Mouse (Mus musculus) bone marrow, adult 2 months (tissue): Measurements from ENCODE around the gene Mta3. TPM values are rescaled to one million over a fixed set of nuclear protein-coding genes. Genes with fewer than 3 reads are reported as not detected.

Experiments used
- H3K27ac ChIP-seq: fragments of 200-500 bp; 2 replicates; pipeline ENCODE4 v1.5.1; 2012; ENCODE audit warnings: low read depth, mild to moderate bottlenecking, control low read depth, inconsistent platforms, low read length; ENCODE audit not compliant: control insufficient read depth, poor library complexity, insufficient read depth
- H3K4me1 ChIP-seq: fragments of 200-500 bp; 2 replicates; pipeline ENCODE4 v1.6.1; 2011; ENCODE audit warnings: low read length; ENCODE audit not compliant: control insufficient read depth, insufficient read depth
- H3K4me3 ChIP-seq: fragments of 200-500 bp; replicated peaks from 2 replicates; pipeline ENCODE3; 2011; ENCODE audit warnings: mild to moderate bottlenecking, low read depth, low read length, control low read depth; ENCODE audit not compliant: control insufficient read depth
- CTCF ChIP-seq: fragments of 200-500 bp; IDR thresholded peaks from 2 replicates; pipeline ENCODE4 v1.5.1; 2011; ENCODE audit warnings: low read length, control low read depth; ENCODE audit not compliant: control insufficient read depth, insufficient read depth
- POLR2A ChIP-seq: fragments of 200-500 bp; IDR thresholded peaks from 2 replicates; pipeline ENCODE4 v1.6.1; 2011; ENCODE audit warnings: low read depth, mild to moderate bottlenecking, control low read depth, low read length, borderline replicate concordance; ENCODE audit not compliant: control insufficient read depth
- WGBS: fragments of 180-500 bp; shearing (Covaris S2); methylation state at CpG from one replicate; pipeline ENCODE4 v1.1.7; 2018; 5-methylcytosine and 5-hydroxymethylcytosine counted together
- polyA plus RNA-seq: library from polyadenylated mRNA; stranded (reverse); fragments of >200 nt; gene quantifications from 2 replicates; pipeline ENCODE4 v1.2.4, GENCODE M21; 2011; ENCODE audit warnings: low replicate concordance; ENCODE audit not compliant: missing spikeins, insufficient read depth, insufficient read length

The Mta3 gene
- polyA plus RNA-seq, 1 experiment: 15.8 TPM

DNA sequence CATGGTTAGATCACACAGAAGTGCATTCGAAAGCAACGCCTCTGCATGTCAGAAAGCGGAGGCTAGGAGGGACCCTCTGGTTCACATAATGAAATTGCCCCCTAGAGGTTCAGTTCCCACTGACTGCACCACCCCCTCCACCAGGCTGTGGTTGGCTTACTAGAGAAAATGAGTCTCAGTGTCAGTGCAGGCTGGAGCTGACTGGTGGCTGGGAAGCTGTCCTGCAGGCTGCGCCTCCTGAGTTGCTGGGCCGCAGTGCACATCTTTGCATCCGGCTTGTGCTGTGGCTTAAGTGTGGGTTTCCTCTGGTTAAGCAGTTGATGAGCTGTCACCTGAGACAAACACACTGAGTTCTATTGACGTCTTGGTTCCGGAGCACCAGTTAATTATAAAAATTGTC, 66.7 kb downstream of the Mta3 start:
- TF ChIP-seq CTCF: peak; percentile 19; the same call in 1 of the 2 replicates
- no peak for TF ChIP-seq POLR2A
- no peak overlapping the region for H3K27ac ChIP-seq
- H3K4me3 ChIP-seq: no peak overlapping the region
- peaks cover 6% of the 10 kb centered on the region for H3K4me1 ChIP-seq
- WGBS: 20% methylated on average over 8 of the region's 8 CpGs

DNA sequence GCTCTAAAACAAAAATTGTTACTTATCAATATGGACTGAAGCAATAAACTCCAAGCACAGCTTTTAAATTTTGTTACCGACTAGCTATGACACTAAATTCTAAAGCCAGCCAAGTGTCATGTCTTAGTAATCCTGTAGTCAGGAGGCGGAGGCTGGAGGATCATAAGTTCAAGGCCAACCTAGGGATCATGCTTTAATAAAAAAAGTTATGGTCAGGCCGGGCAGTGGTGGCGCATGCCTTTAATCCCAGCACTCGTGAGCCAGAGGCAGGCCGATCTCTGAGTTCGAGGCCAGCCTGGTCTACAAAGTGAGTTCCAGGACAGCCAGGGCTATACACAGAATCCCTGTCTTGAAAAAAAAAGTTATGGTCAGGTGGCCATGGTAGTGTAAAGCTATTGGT, 71.0 kb downstream of the Mta3 start:
- peaks cover 5% of the 10 kb centered on the region; the same call in 1 of the 2 replicates for H3K4me1 ChIP-seq
- 88% methylated on average over 7 of the region's 7 CpGs for WGBS
- no peak overlapping the region for H3K27ac ChIP-seq
- TF ChIP-seq CTCF (no peak), POLR2A (no peak)
- H3K4me3 ChIP-seq: no peak overlapping the region

DNA sequence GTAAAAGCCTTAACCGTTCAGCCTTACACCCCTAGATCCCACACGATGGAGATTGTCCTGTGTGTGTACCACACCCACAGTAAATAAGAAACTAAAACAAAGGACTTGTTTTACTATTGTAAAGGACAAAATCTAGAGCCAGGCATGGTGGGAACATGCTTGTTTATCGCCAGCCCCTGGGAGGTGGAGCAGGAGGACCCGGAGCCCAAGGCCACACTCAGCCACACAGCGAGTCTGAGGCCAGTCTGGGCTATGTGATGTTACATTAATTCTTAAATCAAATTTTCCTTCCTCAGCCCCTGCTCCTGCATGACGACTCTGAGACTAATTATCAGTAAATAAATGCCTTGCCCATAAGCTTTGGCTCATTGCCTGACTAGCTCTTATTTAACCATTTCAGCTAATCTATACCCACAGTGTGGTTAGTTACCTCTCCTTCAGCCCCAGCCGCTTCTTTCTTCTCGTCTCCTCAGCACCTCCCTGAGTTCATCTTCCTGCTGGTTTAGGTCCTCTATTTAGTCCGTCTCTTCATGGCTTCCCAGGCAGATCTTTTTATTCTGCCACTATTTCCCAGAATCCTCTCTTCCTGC, 71.6 kb downstream of the Mta3 start:
- no peak for TF ChIP-seq POLR2A
- no peak for TF ChIP-seq CTCF
- 43% methylated on average over 9 of the region's 9 CpGs for whole genome bisulfite sequencing
- Histone ChIP-seq H3K27ac (no peak overlapping the region), H3K4me1 (peaks cover 5% of the 10 kb centered on the region; the same call in 1 of the 2 replicates), H3K4me3 (no peak overlapping the region)

DNA sequence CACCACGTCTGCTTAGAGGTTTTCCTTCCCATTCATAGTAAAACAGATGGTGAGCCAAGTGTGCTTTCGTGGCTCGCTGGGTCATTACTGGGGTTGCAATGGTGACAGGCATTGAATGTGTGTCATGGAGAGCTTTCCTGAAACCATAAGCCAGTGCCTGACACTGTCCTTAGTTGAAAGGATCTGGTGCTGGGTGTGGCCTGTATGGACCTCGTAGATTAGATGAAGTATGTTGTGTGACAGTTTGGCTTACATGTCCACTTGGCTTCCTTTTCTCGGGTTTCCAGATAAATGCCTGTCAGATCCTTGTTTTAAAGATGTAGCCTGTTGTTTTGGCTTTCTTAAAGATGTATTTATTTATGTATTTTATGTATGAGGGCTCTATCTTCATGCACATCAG, 74.3 kb downstream of the Mta3 start:
- Histone ChIP-seq H3K4me1 (peaks cover 3% of the 10 kb centered on the region; the same call in 1 of the 2 replicates), H3K4me3 (no peak overlapping the region), H3K27ac (no peak overlapping the region)
- 60% methylated on average over 5 of the region's 5 CpGs for WGBS
- TF ChIP-seq CTCF: no peak
- no peak for TF ChIP-seq POLR2A

DNA sequence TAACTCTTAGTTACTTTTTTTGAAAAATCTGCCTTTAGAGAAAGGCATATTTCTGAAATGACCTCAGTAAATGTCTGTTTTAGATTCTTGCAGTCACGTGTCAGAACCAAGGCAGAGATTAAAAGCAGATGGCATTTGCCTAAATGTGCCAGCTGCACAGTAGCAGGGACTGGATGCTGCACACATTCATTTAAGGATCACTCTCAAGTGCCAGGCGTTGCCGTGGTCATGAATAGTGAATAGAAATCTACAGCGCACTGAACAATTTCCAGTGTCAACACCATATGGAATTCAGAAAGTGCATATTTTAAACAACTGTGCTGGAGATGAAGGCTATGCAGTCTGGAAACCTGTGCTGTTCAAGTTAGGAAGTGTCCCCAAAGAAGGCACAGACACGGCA, 76.8 kb downstream of the Mta3 start:
- TF ChIP-seq POLR2A (no peak), CTCF (no peak)
- H3K4me1 ChIP-seq: peaks cover 5% of the 10 kb centered on the region
- WGBS: 90% methylated on average over 5 of the region's 5 CpGs
- no peak overlapping the region for H3K4me3 ChIP-seq
- H3K27ac ChIP-seq: no peak overlapping the region

DNA sequence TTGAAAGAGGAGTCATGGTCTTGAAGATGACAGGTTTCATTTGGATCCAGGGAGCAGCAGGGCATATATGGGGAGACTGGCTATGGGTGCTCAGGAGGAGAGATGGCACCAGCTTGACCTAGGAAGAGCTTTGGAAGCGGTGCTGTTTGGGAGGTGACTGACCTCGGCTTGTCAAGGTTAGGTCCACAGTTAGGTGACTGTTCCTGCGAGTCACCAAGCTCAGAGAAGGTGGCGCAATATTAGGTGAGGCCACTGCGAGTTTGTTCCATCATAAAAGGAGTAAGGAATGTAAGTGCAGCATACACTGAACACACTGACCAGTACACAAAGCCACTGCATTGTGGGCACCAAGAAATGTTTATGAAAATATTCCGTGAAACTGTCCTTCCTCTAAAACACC, 80.5 kb downstream of the Mta3 start:
- TF ChIP-seq POLR2A: no peak
- no peak for TF ChIP-seq CTCF
- 71% methylated on average over 6 of the region's 6 CpGs for WGBS
- Histone ChIP-seq H3K27ac (peak overlapping the region; percentile 9; the same call in 1 of the 2 replicates), H3K4me3 (no peak overlapping the region), H3K4me1 (peaks cover 9% of the 10 kb centered on the region)

DNA sequence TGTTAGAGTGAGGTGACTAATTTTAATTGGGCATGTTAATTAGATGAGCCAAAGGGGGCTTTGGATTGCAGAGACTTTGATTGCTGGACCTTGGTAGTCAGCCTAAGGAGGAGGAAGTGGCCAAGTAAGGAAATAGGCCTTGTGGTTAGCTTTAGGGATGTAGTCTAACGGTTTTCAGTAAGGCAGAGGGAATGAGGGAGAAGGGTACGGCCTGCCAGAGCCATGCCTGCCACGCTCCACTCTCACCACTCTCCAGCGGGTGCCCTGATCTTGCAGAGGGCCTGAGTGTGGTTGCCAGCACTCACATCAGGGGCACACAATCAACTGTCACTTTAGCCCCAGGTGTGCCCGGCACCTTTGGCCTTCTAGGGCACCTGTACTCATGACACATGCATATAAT, 84.2 kb downstream of the Mta3 start:
- Histone ChIP-seq H3K27ac (no peak overlapping the region), H3K4me1 (peaks cover 9% of the 10 kb centered on the region), H3K4me3 (no peak overlapping the region)
- WGBS: 35% methylated on average over 5 of the region's 5 CpGs
- no peak for TF ChIP-seq CTCF
- no peak for TF ChIP-seq POLR2A

DNA sequence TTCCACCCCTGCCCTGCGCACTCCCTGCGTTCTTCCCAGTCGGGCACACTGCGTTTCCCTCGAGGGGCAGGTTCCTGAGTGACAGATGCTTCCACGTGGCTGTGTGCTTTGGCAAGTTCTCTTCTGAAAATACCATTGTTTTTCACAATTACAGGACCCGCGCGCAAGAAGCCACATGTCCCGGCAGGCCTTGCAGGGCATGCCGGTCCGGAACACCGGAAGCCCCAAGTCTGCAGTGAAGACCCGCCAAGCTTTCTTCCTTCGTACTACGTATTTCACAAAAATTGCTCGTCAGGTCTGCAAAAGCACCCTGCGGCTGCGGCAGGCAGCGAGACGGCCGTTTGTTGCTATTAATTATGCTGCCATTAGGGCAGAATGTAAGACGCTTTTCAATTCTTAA, 86.4 kb downstream of the Mta3 start:
- H3K4me1 ChIP-seq: peaks cover 5% of the 10 kb centered on the region
- WGBS: 91% methylated on average over 23 of the region's 23 CpGs
- H3K4me3 ChIP-seq: no peak overlapping the region
- no peak overlapping the region for H3K27ac ChIP-seq
- TF ChIP-seq CTCF (no peak), POLR2A (no peak)

DNA sequence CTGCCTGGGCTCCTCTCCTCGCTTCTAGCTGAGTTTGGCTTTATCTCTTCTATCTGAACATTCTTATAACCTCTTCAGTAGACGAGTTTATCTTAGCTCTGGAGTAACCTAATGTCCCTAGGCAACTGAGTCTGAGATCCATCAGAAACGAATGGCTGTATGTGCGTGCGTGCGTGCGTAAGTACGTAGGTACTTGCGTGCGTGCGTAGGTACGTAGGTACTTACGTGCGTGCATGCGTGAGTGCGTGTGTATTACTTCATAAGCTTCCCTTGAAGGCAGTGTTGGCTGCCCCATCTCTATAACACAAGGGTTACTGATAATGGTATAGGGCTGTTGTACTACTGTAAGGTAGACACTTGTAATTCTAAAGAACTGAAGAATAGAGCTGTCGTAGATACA, 89.2 kb downstream of the Mta3 start:
- Histone ChIP-seq H3K27ac (no peak overlapping the region), H3K4me1 (peaks cover 5% of the 10 kb centered on the region), H3K4me3 (no peak overlapping the region)
- no peak for TF ChIP-seq CTCF
- no peak for TF ChIP-seq POLR2A
- WGBS: 94% methylated on average over 17 of the region's 17 CpGs
